Mouse (Mus musculus): ENCODE measurements at regions not wholly inside any gene's neighbourhood (a gene's known extent, or its start where the extent isn't known, plus 50 kb on each side); places are given as distances from the start of the nearest gene placed in this dataset.

GRCm38 (mm10) chr19:14955969-14956368 is 358.1 kb upstream of the Tle4 start:
- no peak overlapping the region for H3K9ac ChIP-seq
- no peak overlapping the region for H3K4me2 ChIP-seq
- WGBS (ENCODE audit: insufficient replicate concordance) = 40% methylated on average over 3 of the region's 3 CpGs
- H3K27me3 ChIP-seq (replicated peaks) = no peaks in the 10 kb centered on the region
- no peak overlapping the region for H3K4me3 ChIP-seq
- ATAC-seq = no peak
- H3K36me3 ChIP-seq = no peaks in the 10 kb centered on the region
- H3K4me1 ChIP-seq = no peaks in the 10 kb centered on the region
- no peaks in the 10 kb centered on the region for H3K9me3 ChIP-seq (replicated peaks)
- no peak overlapping the region for H3K27ac ChIP-seq

DNA sequence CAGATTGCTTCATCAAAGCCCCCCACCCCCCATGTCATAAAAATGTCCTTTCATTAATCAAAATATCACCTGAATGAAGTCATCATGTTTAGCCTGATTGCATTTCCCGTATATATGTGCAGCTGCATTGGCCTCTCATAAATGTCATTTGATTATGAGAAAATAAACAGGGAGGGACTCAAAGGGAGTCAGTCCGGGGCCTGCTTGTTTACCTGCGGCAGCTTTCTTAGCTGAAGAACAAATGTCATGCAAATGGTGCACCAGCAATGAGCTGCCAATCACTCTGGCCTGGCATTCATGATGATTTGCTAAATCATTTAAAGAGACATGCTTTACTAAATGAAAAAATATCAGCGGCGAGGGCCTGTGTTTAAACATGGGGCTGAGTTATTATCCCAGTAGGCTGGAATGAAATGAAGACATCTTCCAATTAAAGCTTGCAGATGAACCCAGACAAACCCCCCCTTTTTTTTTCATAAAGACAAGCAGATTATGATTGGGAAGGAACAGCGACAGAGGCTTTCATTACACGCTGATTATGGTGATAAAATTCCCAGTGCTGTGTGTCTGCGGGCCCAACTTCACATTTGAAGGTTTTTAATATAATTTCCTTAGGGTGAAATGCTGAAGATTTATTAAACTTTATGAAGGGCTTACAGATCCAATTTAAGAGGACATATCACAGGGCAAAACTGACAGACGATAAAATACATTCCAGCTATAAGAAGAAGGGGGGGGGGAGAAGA is 342.5 kb upstream of the Tle4 start:
- no peak for ATAC-seq
- Histone ChIP-seq H3K4me2 (no peak overlapping the region), H3K4me3 (no peak overlapping the region), H3K27ac (no peak overlapping the region), H3K9me3 (replicated peaks) (no peaks in the 10 kb centered on the region), H3K4me1 (no peaks in the 10 kb centered on the region), H3K9ac (no peak overlapping the region), H3K27me3 (replicated peaks) (no peaks in the 10 kb centered on the region), H3K36me3 (no peaks in the 10 kb centered on the region)
- WGBS (ENCODE audit: insufficient replicate concordance) = 77% methylated on average over 9 of the region's 9 CpGs

DNA sequence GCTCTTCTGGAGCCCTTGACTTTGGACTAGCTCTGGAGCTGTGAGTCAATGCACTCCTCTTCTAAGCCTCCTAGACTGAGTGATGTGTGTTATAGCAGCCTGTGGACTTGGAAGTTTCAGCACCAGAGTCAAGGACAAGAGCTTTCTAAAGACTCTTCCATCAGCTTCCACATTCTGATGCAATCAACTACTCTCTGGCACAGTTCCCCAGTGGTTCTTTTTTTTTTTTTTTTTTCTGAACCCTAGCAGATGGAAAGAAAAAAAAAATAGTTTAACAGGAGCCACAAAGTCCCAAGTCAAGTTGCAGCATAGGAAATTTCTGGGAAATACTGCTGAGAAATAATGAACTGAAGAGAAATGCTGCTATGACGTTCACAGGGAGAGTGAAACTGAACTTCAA is 324.4 kb upstream of the Tle4 start:
- ATAC-seq = no peak
- H3K9ac ChIP-seq = no peak overlapping the region
- H3K36me3 ChIP-seq = no peaks in the 10 kb centered on the region
- H3K4me3 ChIP-seq = no peak overlapping the region
- H3K9me3 ChIP-seq (replicated peaks) = no peaks in the 10 kb centered on the region
- H3K27me3 ChIP-seq (replicated peaks) = no peaks in the 10 kb centered on the region
- no peaks in the 10 kb centered on the region for H3K4me1 ChIP-seq
- no peak overlapping the region for H3K27ac ChIP-seq
- 62% methylated on average over 1 of the region's 1 CpGs for WGBS (ENCODE audit: insufficient replicate concordance)
- H3K4me2 ChIP-seq = no peak overlapping the region

DNA sequence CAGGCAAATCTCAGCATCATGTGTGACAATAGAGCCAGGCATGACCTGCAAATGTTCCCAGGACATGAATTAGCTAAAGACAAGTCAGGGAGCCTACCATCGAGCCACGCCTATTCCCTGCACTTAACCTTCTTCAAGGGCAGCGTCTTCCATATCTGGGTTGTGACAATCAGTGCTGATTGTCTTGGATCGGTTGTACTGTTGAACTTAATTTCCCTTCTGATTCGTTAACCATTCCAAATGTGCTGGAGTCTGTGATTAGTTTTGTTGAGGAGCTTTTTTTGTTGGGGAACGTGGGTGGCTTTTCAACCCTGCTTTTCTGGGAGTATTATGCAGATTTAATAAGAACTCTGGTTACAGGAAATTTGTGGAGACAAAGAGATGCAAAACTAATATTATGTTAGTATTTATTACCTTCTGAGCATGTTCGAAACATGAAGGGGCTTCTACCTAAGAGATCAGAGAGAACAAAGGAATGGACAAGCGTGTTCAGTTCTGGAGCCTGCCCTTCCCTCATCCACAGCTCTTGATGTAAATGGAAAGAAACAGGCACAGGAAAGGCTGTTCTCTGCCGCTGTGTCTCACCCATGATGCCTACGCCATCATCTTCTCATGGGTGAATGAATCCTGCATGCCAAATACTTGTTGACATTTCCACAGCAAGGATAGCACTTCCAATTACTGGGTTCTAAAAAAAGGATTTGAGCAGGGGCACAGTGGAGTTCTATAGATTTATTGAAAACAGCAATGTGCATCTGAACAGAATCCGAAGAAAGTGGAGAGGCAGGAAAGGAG is 313.4 kb upstream of the Tle4 start:
- no peak overlapping the region for H3K4me2 ChIP-seq
- H3K4me3 ChIP-seq = no peak overlapping the region
- no peak overlapping the region for H3K9ac ChIP-seq
- H3K9me3 ChIP-seq (replicated peaks) = no peaks in the 10 kb centered on the region
- no peaks in the 10 kb centered on the region for H3K27me3 ChIP-seq (replicated peaks)
- H3K27ac ChIP-seq = no peak overlapping the region
- ATAC-seq = no peak
- 66% methylated on average over 11 of the region's 11 CpGs for WGBS (ENCODE audit: insufficient replicate concordance)
- no peaks in the 10 kb centered on the region for H3K4me1 ChIP-seq
- no peaks in the 10 kb centered on the region for H3K36me3 ChIP-seq

DNA sequence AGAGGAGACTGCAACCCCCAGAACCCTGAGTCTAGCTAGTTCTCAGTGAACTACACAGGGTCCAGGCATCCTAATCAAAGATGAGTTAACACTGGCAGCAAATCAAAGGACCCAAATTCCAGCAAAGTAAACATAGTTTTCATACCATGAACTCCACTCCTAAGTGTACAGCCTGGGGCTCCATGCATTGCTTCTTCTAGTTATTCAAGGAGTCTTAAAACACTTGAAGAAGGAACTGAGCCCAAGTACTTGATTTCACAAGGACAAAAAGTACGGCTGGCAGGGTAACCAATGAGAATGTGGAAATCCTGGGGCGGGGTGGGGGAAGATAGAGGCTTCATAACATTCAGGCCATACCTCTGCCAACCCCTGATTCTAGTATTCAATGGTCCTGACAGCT is 297.0 kb upstream of the Tle4 start:
- Histone ChIP-seq H3K4me2 (no peak overlapping the region), H3K9ac (no peak overlapping the region), H3K9me3 (replicated peaks) (no peaks in the 10 kb centered on the region), H3K27ac (no peak overlapping the region), H3K27me3 (replicated peaks) (peaks cover 28% of the 10 kb centered on the region), H3K4me3 (no peak overlapping the region), H3K36me3 (no peaks in the 10 kb centered on the region), H3K4me1 (no peaks in the 10 kb centered on the region)
- ATAC-seq = no peak
- WGBS (ENCODE audit: insufficient replicate concordance) = 57% methylated on average over 2 of the region's 2 CpGs

GRCm38 (mm10) chr19:14892390-14892758 is 294.5 kb upstream of the Tle4 start:
- 73% methylated on average over 6 of the region's 6 CpGs for WGBS (ENCODE audit: insufficient replicate concordance)

DNA sequence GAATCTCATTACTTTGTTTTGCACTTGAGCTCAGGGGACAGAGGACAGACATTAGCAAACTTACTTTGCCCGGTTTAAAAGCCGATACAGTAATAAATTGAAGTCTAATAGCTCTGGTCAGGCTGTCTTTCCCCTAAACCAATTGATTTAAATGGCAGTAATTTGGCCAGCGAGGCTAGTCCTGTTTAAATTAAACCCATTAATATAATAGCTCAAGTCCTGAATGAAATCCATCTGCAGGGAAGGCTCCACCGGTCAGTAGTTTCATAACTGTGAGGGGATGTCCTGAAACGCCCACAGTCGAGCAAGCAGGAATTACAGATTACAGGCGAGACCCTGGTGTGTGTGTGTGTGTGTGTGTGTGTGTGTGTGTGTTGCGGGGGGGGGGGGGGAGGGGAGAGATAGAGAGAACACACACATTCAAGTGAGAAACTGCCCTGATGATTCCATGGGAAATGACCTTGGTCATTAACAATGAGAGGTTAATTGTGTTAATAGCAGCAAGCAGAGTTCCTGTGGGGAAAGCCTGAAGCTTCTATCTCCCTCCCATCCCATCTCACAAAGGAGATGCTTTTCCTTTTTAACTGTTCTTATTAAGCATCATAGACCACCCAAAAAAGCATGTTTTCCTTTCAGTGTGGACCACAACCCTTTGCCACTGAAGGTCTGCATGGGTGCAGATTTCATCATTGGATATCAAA is 294.0 kb upstream of the Tle4 start:
- H3K4me2 ChIP-seq = no peak overlapping the region

More at GRCm38 (mm10) chr19:14892390-14892758, 294.5 kb upstream of the Tle4 start:
- Histone ChIP-seq H3K27me3 (replicated peaks) (peaks cover 44% of the 10 kb centered on the region), H3K9me3 (replicated peaks) (no peaks in the 10 kb centered on the region), H3K27ac (no peak overlapping the region), H3K36me3 (no peaks in the 10 kb centered on the region), H3K9ac (no peak overlapping the region), H3K4me1 (no peaks in the 10 kb centered on the region), H3K4me2 (no peak overlapping the region), H3K4me3 (no peak overlapping the region)
- ATAC-seq = no peak

GRCm38 (mm10) chr19:14891090-14891428 is 293.2 kb upstream of the Tle4 start:
- peak overlapping the region; percentile 28; the same call in 1 of the 2 replicates for H3K4me2 ChIP-seq
- no peak overlapping the region for H3K4me3 ChIP-seq
- H3K9me3 ChIP-seq (replicated peaks) = no peaks in the 10 kb centered on the region
- ATAC-seq = no peak
- 7% methylated on average over 9 of the region's 9 CpGs for WGBS (ENCODE audit: insufficient replicate concordance)
- no peak overlapping the region for H3K9ac ChIP-seq
- H3K27me3 ChIP-seq (replicated peaks) = peaks cover 44% of the 10 kb centered on the region
- no peaks in the 10 kb centered on the region for H3K36me3 ChIP-seq
- H3K27ac ChIP-seq = no peak overlapping the region
- no peaks in the 10 kb centered on the region for H3K4me1 ChIP-seq

More for the DNA sequence above, 294.0 kb upstream of the Tle4 start:
- no peaks in the 10 kb centered on the region for H3K4me1 ChIP-seq
- H3K36me3 ChIP-seq = no peaks in the 10 kb centered on the region
- no peak overlapping the region for H3K9ac ChIP-seq
- ATAC-seq = no peak
- no peaks in the 10 kb centered on the region for H3K9me3 ChIP-seq (replicated peaks)
- 46% methylated on average over 8 of the region's 8 CpGs for WGBS (ENCODE audit: insufficient replicate concordance)
- H3K27ac ChIP-seq = no peak overlapping the region
- peaks cover 44% of the 10 kb centered on the region for H3K27me3 ChIP-seq (replicated peaks)
- H3K4me3 ChIP-seq = no peak overlapping the region

GRCm38 (mm10) chr19:14890241-14891089 is 292.6 kb upstream of the Tle4 start:
- no peak overlapping the region for H3K9ac ChIP-seq
- no peaks in the 10 kb centered on the region for H3K36me3 ChIP-seq
- whole genome bisulfite sequencing (ENCODE audit: insufficient replicate concordance) = 4% methylated on average over 21 of the region's 21 CpGs
- H3K27me3 ChIP-seq (replicated peaks) = peaks cover 44% of the 10 kb centered on the region
- no peaks in the 10 kb centered on the region for H3K4me1 ChIP-seq
- no peak overlapping the region for H3K27ac ChIP-seq
- H3K9me3 ChIP-seq (replicated peaks) = no peaks in the 10 kb centered on the region
- no peak overlapping the region for H3K4me3 ChIP-seq
- H3K4me2 ChIP-seq = peak overlapping the region; percentile 28; the same call in 1 of the 2 replicates
- no peak for ATAC-seq

GRCm38 (mm10) chr19:14889794-14890193 is 291.9 kb upstream of the Tle4 start:
- WGBS (ENCODE audit: insufficient replicate concordance) = 22% methylated on average over 3 of the region's 3 CpGs
- ATAC-seq = no peak

GRCm38 (mm10) chr19:14883707-14884421 is 286.0 kb upstream of the Tle4 start:
- Histone ChIP-seq H3K36me3 (no peaks in the 10 kb centered on the region), H3K9me3 (replicated peaks) (no peaks in the 10 kb centered on the region), H3K27me3 (replicated peaks) (peaks cover 6% of the 10 kb centered on the region; the same call in 1 of the 2 replicates), H3K27ac (no peak overlapping the region), H3K4me3 (no peak overlapping the region), H3K9ac (no peak overlapping the region), H3K4me1 (no peaks in the 10 kb centered on the region), H3K4me2 (no peak overlapping the region)
- no peak for ATAC-seq
- WGBS (ENCODE audit: insufficient replicate concordance) = 39% methylated on average over 8 of the region's 8 CpGs

More at GRCm38 (mm10) chr19:14889794-14890193, 291.9 kb upstream of the Tle4 start:
- H3K4me3 ChIP-seq = no peak overlapping the region
- H3K36me3 ChIP-seq = no peaks in the 10 kb centered on the region
- no peak overlapping the region for H3K27ac ChIP-seq
- no peak overlapping the region for H3K4me2 ChIP-seq
- no peaks in the 10 kb centered on the region for H3K9me3 ChIP-seq (replicated peaks)
- no peak overlapping the region for H3K9ac ChIP-seq
- H3K27me3 ChIP-seq (replicated peaks) = peaks cover 44% of the 10 kb centered on the region
- H3K4me1 ChIP-seq = no peaks in the 10 kb centered on the region

Data from liver, embryonic 12.5 days (tissue).